Mouse (Mus musculus) left cerebral cortex, adult 18-20 months (tissue): ENCODE data around the gene Cmpk1. TPM values are rescaled to one million over a fixed set of nuclear protein-coding genes. Genes with fewer than 3 reads are reported as not detected.

ENCODE experiments used
- total RNA-seq, 2 experiments: library from RNA; stranded (reverse); gene quantifications; 2 replicates each; pipeline ENCODE4 v1.2.3; 2021

Gene Cmpk1
- total RNA-seq, 2 experiments from 2014 or later, result 68.2 to 79.4 TPM

Other genes with a start within 250 kb of the Cmpk1 start
- not detected for gene Gm12830, start 165.5 kb downstream of the Cmpk1 start, total RNA-seq
- under 1 TPM; 0.58 to 0.91 TPM for gene Foxd2, start 78.4 kb downstream of the Cmpk1 start, total RNA-seq
- gene Foxe3, start 61.2 kb downstream of the Cmpk1 start, total RNA-seq, result not detected
- under 1 TPM; 0.59 to 0.63 TPM for gene Stil, start 12.9 kb upstream of the Cmpk1 start, total RNA-seq
- gene Tal1, start 69.2 kb upstream of the Cmpk1 start, total RNA-seq, result 1 to 10 TPM; 1.3 to 1.4 TPM
- gene Pdzk1ip1, start 101.5 kb upstream of the Cmpk1 start, total RNA-seq, result under 1 TPM; 0.42 to 0.93 TPM
- 10 to 100 TPM; 16.8 to 17.1 TPM for gene Cyp4x1, start 147.0 kb upstream of the Cmpk1 start, total RNA-seq